Mouse (Mus musculus): ENCODE data around the gene Tmem56.

GRCm38 (mm10) chr3:121272577-121272976 lies 10.3 kb downstream of the Tmem56 start:
- TF ChIP-seq CTCF (IDR thresholded peaks at IDR 0.05; ENCODE audit: low read depth, low read length) (no peak), POLR2A (IDR thresholded peaks at IDR 0.05; ENCODE audit: extremely low read depth, insufficient read depth, low read length) (no peak)
